Mouse (Mus musculus): ENCODE measurements around the gene Slc1a5. TPM values are rescaled to one million over a fixed set of nuclear protein-coding genes. Genes with fewer than 3 reads are reported as not detected.

Gene Slc1a5
- polyA plus RNA-seq (2016; fragmentation: Nextera tagmentation; extraction: Ambion mirVana) = 47.0 TPM in 2 replicates

GRCm38 (mm10) chr7:16780825-16781554, at the start of gene Slc1a5:
Slc1a5 (plus strand) TSS chr7:16781340.
- Histone ChIP-seq H3K4me3 (peak within 1 kb of the TSS; percentile 82), H3K27ac (peak within 1 kb of the TSS; percentile 90), H3K27me3 (ENCODE audit: insufficient read depth, poor library complexity, severe bottlenecking) (no peaks in the 10 kb centered on the region), H3K4me1 (peaks cover 43% of the 10 kb centered on the region), H3K9me3 (no peaks in the 10 kb centered on the region), H3K36me3 (peaks cover under 1% of the 10 kb centered on the region; the same call in 1 of the 2 replicates)
- peak; percentile 98 for DNase-seq (ENCODE audit: low spot score)
- WGBS = 3% methylated on average over 34 of the region's 34 CpGs

GRCm38 (mm10) chr7:16731893-16732422, 49.2 kb upstream of the Slc1a5 start:
- WGBS = 75% methylated on average over 7 of the region's 7 CpGs
- no peak for DNase-seq (ENCODE audit: low spot score)
- peaks cover 19% of the 10 kb centered on the region for H3K4me1 ChIP-seq
- H3K9me3 ChIP-seq = no peaks in the 10 kb centered on the region
- H3K36me3 ChIP-seq = no peaks in the 10 kb centered on the region
- no peak overlapping the region for H3K4me3 ChIP-seq
- no peaks in the 10 kb centered on the region for H3K27me3 ChIP-seq (ENCODE audit: insufficient read depth, poor library complexity, severe bottlenecking)
- H3K27ac ChIP-seq = no peak overlapping the region

GRCm38 (mm10) chr7:16737606-16738072, 43.5 kb upstream of the Slc1a5 start:
- Histone ChIP-seq H3K4me3 (peak overlapping the region; percentile 75), H3K27me3 (ENCODE audit: insufficient read depth, poor library complexity, severe bottlenecking) (no peaks in the 10 kb centered on the region), H3K4me1 (peaks cover 17% of the 10 kb centered on the region), H3K36me3 (peaks cover 3% of the 10 kb centered on the region), H3K27ac (peak overlapping the region; percentile 23), H3K9me3 (no peaks in the 10 kb centered on the region)
- 36% methylated on average over 10 of the region's 10 CpGs for WGBS
- DNase-seq (ENCODE audit: low spot score) = no peak

- Histone ChIP-seq H3K9me3 (no peaks in the 10 kb centered on the region), H3K4me3 (peak within 1 kb of the TSS; percentile 75), H3K27me3 (ENCODE audit: insufficient read depth, poor library complexity, severe bottlenecking) (no peaks in the 10 kb centered on the region), H3K4me1 (peaks cover 17% of the 10 kb centered on the region), H3K27ac (peak within 1 kb of the TSS; percentile 83), H3K36me3 (peaks cover 8% of the 10 kb centered on the region)
- WGBS = under 1% methylated on average over 34 of the region's 34 CpGs
- peak; percentile 99 for DNase-seq (ENCODE audit: low spot score)
Measured at GRCm38 (mm10) chr7:16738073-16738696, 43.0 kb upstream of the Slc1a5 start, which contains the start of gene Ap2s1. Ap2s1 (plus strand) TSS chr7:16738410.

GRCm38 (mm10) chr7:16739056-16739604, 42.0 kb upstream of the Slc1a5 start:
- WGBS = 61% methylated on average over 10 of the region's 10 CpGs
- Histone ChIP-seq H3K4me1 (peaks cover 19% of the 10 kb centered on the region), H3K27me3 (ENCODE audit: insufficient read depth, poor library complexity, severe bottlenecking) (no peaks in the 10 kb centered on the region), H3K27ac (peak overlapping the region; percentile 83), H3K36me3 (peaks cover 18% of the 10 kb centered on the region), H3K9me3 (no peaks in the 10 kb centered on the region), H3K4me3 (peak overlapping the region; percentile 75)
- no peak for DNase-seq (ENCODE audit: low spot score)

- Histone ChIP-seq H3K4me1 (peaks cover 17% of the 10 kb centered on the region), H3K36me3 (peaks cover 71% of the 10 kb centered on the region), H3K27me3 (ENCODE audit: insufficient read depth, poor library complexity, severe bottlenecking) (no peaks in the 10 kb centered on the region), H3K27ac (no peak overlapping the region), H3K9me3 (no peaks in the 10 kb centered on the region), H3K4me3 (no peak overlapping the region)
- no peak for DNase-seq (ENCODE audit: low spot score)
- WGBS = 90% methylated on average over 4 of the region's 4 CpGs
Measured at GRCm38 (mm10) chr7:16745373-16745772, 35.8 kb upstream of the Slc1a5 start.

GRCm38 (mm10) chr7:16746093-16746492, 35.0 kb upstream of the Slc1a5 start:
- DNase-seq (ENCODE audit: low spot score) = no peak
- WGBS = 56% methylated on average over 3 of the region's 3 CpGs
- Histone ChIP-seq H3K27ac (no peak overlapping the region), H3K27me3 (ENCODE audit: insufficient read depth, poor library complexity, severe bottlenecking) (no peaks in the 10 kb centered on the region), H3K9me3 (no peaks in the 10 kb centered on the region), H3K36me3 (peaks cover 71% of the 10 kb centered on the region), H3K4me3 (no peak overlapping the region), H3K4me1 (peaks cover 17% of the 10 kb centered on the region)

- Histone ChIP-seq H3K4me1 (peaks cover 17% of the 10 kb centered on the region), H3K4me3 (no peak overlapping the region), H3K36me3 (peaks cover 68% of the 10 kb centered on the region), H3K27me3 (ENCODE audit: insufficient read depth, poor library complexity, severe bottlenecking) (no peaks in the 10 kb centered on the region), H3K27ac (no peak overlapping the region), H3K9me3 (no peaks in the 10 kb centered on the region)
- 92% methylated on average over 6 of the region's 6 CpGs for WGBS
- DNase-seq (ENCODE audit: low spot score) = no peak
Measured at GRCm38 (mm10) chr7:16747656-16748055, 33.5 kb upstream of the Slc1a5 start.

- H3K36me3 ChIP-seq = peaks cover 30% of the 10 kb centered on the region
- H3K9me3 ChIP-seq = no peaks in the 10 kb centered on the region
- WGBS = 82% methylated on average over 12 of the region's 12 CpGs
- H3K27ac ChIP-seq = no peak overlapping the region
- DNase-seq (ENCODE audit: low spot score) = no peak
- H3K4me1 ChIP-seq = peaks cover 11% of the 10 kb centered on the region
- no peak overlapping the region for H3K4me3 ChIP-seq
- no peaks in the 10 kb centered on the region for H3K27me3 ChIP-seq (ENCODE audit: insufficient read depth, poor library complexity, severe bottlenecking)
Measured at GRCm38 (mm10) chr7:16752016-16752415, 29.1 kb upstream of the Slc1a5 start.

- no peaks in the 10 kb centered on the region for H3K27me3 ChIP-seq (ENCODE audit: insufficient read depth, poor library complexity, severe bottlenecking)
- peak overlapping the region; percentile 42; the same call in 1 of the 2 replicates for H3K27ac ChIP-seq
- DNase-seq (ENCODE audit: low spot score) = no peak
- no peaks in the 10 kb centered on the region for H3K36me3 ChIP-seq
- no peaks in the 10 kb centered on the region for H3K9me3 ChIP-seq
- no peak overlapping the region; the same call in 1 of the 2 replicates for H3K4me3 ChIP-seq
- H3K4me1 ChIP-seq = peaks cover 15% of the 10 kb centered on the region
- whole genome bisulfite sequencing = 31% methylated on average over 17 of the region's 17 CpGs
Measured at GRCm38 (mm10) chr7:16755362-16756017, 25.6 kb upstream of the Slc1a5 start.

- Histone ChIP-seq H3K27me3 (ENCODE audit: insufficient read depth, poor library complexity, severe bottlenecking) (no peaks in the 10 kb centered on the region), H3K9me3 (no peaks in the 10 kb centered on the region), H3K27ac (no peak overlapping the region), H3K36me3 (no peaks in the 10 kb centered on the region), H3K4me3 (no peak overlapping the region), H3K4me1 (peaks cover 26% of the 10 kb centered on the region)
- DNase-seq (ENCODE audit: low spot score) = no peak
- WGBS = 73% methylated on average over 11 of the region's 11 CpGs
Measured at GRCm38 (mm10) chr7:16758872-16759574, 22.1 kb upstream of the Slc1a5 start.

- Histone ChIP-seq H3K4me1 (peaks cover 23% of the 10 kb centered on the region), H3K36me3 (no peaks in the 10 kb centered on the region), H3K27ac (no peak overlapping the region), H3K4me3 (no peak overlapping the region), H3K9me3 (no peaks in the 10 kb centered on the region), H3K27me3 (ENCODE audit: insufficient read depth, poor library complexity, severe bottlenecking) (no peaks in the 10 kb centered on the region)
- 14% methylated on average over 8 of the region's 8 CpGs for WGBS
- no peak for DNase-seq (ENCODE audit: low spot score)
Measured at GRCm38 (mm10) chr7:16760292-16760691, 20.8 kb upstream of the Slc1a5 start.

All from heart, embryonic 10.5 days (tissue).